In genomic region chr16:9535196-9535595, GRCm38 (mm10) we compare ENCODE assay signal across 12 mouse cellular contexts.
DNase-seq lines count a peak whose midpoint lies in the region.
"Had no signal": no experiment of that assay in that cellular context is flagged by ENCODE, and none has a peak within 500 bp of the region (broad histone marks: within the 10 kb centered on the region; RNA-seq: fewer than 3 reads in every experiment).

No protein-coding gene starts in this region.

- peak; percentile 71 for DNase-seq in adrenal gland, adult 2 months
- DNase-seq in adrenal gland, postnatal 25 days: no peak
- peak; percentile 3 for DNase-seq in adrenal gland, postnatal 10 days
- DNase-seq in adrenal gland, postnatal 36 days: peak; percentile 46 to 49
- DNase-seq in embryo, embryonic 10.5 days (ENCODE audit: low spot score): no peak
- DNase-seq in lung, postnatal 14 days: no peak
- DNase-seq: cerebellum, adult 11 months; cerebellum, adult 2 months; cerebellum, adult 9-10 months; cerebellum, postnatal 10 days; cerebellum, postnatal 25 days; embryo, embryonic 11 days had no signal

Comparison
In these comparisons a context has a peak if more than half of its experiments do, and no peak if none do; other contexts are left out.
1. DNase-seq: peak in adrenal gland, adult 2 months (single experiment), adrenal gland, postnatal 10 days (single experiment) and adrenal gland, postnatal 36 days (2 of 2); none in adrenal gland, postnatal 25 days (single experiment), embryo, embryonic 10.5 days (single experiment) and lung, postnatal 14 days (single experiment).